Mouse (Mus musculus) retina, postnatal 1 day (tissue): ENCODE results near the gene Pkd1l3.

ENCODE experiments used
- DNase-seq: peaks from one replicate; pipeline ENCODE4 v3.0.0-alpha.2; 2012

Pkd1l3 gene

DNA sequence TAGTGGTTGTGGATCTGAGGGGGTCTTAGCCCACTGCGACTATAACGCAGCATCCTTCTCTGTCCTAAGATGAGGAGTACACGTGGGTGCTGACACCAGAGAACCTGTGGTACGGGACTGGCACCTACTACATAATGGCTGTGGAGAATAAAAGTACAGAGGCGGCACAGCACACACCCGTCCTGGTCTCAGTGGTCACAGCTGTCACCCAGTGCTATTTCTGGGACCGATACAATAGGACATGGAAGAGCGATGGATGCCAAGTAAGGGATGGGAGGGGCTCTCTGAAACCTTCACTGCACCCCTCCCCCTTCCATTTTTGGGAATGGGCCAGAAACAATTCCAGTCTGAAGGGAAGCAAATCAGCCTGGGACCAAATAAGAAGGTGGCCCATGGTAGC is 20.8 kb downstream of the Pkd1l3 start:
- DNase-seq = no peak

DNA sequence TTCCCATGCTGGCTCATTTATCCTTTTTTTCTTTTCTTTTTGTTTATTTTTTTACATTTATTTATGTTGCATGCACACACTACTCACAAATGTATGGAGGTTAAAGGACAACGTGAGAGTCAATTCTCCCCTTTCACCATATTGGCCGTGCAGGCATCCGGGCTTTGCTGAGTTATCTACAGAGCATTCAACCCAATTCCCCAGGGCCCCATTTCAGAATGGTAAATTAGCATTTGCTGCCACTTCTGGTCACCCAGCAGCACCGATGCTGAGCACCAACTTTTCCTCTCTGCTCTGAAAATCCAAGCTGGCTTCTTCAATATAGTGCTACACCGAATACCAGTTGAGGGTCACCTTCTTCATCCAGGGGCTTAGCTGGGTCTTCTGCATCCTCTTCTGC is 24.5 kb downstream of the Pkd1l3 start:
- DNase-seq = no peak

DNA sequence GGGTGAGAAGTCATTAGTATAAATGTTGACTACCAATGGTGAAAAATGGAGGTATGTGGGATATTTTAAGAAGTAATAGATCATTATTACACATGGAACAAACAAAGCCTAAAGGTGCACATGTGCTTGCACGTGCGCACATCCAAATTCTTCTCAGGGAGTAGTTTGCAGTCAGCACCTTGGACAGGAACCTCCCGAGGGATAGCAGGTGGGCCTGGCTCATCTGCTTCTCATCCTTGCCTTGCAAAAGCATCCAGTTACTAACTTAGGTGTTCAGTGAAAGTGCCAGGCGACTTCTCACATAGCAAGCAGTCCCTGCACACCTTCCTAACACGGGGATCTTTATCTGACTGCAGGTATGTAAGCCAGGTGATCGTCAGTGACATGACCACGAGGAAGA is 26.1 kb downstream of the Pkd1l3 start:
- no peak for DNase-seq

DNA sequence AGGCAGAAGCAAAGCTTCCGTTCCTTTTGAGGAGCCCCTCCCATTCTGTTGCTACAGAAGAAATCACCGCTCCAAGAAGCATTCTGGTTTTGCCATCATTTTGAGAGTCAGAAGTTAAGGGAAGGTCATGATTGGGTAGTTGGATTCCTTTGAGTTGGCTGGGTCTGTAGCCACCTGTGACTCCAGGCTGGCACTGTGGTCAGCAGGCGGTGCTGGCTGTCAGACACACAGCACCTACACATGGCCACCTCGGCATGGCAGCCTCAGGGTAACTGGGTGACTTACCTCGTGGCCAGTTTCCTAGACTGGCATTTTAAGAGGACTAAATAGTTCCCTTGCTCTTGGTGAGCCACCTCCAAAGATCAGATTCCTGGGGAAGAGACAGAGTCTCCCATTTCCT is 26.9 kb downstream of the Pkd1l3 start:
- DNase-seq = no peak

DNA sequence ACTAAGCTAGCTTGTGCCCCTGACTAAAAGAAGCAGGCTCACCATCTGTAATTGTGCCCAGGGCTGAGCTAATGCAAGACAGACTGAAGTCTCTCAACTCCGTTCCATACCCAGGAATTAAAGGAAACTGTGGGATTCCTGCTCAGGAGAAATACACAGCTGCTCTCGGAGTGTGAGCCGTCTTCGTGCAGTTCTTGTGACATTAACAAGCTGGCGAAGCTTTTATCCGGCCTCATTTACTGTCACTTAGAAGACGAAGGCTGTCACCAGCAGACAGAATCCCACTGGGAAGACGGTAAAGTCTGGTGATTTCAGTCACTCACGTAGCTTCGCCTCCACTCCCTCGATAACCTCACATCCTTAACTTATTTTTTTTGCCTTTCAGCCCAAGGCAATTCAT is 33.0 kb downstream of the Pkd1l3 start:
- no peak for DNase-seq

DNA sequence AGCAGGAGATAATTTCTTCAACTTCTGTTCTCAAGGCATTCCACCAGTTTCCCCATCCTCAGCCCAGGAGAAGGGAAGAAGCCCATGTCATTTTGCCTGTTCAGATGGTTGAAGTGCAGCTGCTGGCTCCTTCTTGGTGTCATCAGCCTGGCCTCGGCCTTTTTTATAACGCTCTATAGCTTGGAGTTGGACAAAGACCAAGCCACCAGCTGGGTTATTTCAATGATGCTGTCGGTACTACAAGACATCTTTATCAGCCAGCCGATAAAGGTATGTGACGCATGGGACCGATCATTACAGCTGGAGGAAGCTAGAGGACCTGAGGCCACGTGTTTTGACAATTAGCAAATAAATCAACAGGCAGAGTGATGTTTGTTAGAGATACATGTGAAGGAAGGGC is 34.2 kb downstream of the Pkd1l3 start:
- no peak for DNase-seq

DNA sequence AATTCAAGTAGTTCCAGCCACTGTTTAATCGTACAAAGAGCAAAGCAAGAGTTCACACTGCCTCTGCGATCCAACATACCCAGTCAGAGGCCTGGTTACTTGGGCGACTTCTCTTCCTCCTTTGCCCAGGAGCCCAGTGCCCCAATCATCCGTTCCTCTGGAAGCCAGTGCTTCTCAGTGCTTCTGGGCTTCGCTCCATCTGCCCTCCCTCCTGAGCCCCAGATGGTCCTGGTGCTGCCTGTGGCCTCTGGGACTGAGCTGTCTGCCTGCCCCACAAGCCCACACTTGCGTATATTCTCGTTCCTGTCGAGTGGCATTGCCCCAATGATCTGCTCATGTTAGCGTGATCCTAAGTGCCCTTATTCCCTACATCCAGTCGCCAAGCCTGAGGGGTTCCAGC is 36.5 kb downstream of the Pkd1l3 start:
- DNase-seq = peak; percentile 32

DNA sequence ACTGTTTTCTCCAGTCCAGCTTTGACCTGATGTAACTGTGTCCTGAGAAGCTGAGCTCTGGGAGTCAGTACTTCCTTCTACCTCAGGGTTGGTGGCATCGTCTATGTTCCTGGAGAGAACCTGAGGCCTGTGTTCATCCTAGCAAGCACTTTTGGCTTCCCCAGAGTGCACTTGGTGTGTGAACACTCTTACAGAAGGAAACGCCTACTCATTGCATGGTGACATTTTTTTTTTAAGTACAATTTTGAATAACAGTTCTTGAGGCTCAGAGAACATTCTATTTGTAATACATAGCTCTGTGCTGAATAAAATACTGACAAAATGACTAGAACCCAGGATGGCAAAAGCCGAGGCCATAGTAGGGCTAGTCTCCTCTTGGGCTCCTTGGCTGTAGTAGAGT is 42.5 kb downstream of the Pkd1l3 start:
- DNase-seq = no peak

DNA sequence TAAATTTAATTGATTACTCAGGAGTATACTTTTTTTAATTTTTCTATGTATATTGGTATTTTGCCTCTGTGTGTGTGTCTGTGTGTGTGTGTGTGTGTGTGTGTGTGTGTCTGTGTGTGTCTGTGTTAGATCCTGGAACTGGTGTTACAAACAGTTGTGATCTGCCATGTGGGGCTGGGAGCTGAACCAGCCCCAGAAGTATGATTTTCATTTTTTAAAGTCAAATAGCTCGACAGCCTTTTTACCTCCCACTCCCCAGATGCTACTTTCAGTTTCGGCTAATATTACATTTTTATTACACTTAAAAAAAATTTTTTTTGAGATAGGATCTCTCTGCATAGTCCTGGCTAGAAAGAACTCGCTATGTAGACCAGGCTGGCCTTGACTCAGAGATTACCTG is 48.0 kb downstream of the Pkd1l3 start:
- DNase-seq = no peak

DNA sequence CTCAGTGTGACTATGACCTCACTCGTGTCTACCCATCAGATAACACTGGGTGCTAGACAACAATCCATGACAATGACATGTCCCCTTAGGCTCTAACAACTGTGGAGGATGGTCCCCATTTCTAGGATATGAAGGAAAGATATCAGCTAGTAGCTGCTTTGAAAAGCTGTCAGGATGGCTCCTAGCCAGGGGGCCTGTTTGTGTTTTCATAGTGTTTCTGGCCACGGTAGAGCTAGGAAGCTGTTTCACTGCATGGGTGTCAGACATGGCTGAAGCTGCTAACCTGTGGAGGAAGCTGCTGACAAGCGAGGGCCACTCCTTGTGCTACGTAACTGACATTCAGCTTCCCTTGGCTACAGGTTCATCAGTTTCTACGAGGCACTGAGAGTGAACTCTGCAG is 52.3 kb downstream of the Pkd1l3 start:
- no peak for DNase-seq

DNA sequence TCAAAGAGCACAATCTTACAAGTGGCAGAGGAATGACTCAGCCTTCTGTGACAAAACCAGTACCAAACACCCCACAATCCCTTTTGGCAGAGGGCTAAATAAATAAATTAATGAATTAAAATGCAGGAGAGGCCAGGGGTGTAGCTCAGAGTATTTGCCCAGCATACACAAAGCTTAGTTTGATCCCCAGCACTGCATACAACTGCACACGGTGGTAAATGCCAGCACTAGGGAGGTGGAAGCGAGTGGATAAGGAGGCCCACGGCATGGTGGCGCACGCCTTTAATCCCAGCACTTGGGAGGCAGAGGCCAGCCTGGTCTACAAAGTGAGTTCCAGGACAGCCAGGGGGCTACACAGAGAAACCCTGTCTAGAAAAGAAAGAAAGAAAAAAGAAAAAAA is 58.3 kb downstream of the Pkd1l3 start:
- DNase-seq = no peak

DNA sequence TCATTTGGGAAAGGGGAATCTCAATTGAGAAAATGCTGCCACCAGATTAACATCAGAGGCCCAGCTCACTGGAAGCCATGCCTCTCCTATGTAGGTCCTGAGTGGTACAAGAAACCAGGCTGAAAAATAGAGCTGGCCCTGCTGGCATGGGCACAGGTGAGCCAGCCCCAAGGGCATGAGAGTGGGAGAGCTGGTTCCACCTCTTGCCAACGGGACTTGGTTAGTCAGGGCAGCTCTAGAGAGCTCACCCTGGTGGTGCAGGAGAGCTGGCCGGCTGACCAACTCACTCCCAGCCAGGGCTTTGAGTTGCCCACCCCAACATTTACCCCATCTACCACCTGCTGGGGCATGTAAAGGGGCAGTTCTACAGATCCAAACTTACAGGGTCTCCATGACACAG is 59.3 kb downstream of the Pkd1l3 start:
- no peak for DNase-seq

DNA sequence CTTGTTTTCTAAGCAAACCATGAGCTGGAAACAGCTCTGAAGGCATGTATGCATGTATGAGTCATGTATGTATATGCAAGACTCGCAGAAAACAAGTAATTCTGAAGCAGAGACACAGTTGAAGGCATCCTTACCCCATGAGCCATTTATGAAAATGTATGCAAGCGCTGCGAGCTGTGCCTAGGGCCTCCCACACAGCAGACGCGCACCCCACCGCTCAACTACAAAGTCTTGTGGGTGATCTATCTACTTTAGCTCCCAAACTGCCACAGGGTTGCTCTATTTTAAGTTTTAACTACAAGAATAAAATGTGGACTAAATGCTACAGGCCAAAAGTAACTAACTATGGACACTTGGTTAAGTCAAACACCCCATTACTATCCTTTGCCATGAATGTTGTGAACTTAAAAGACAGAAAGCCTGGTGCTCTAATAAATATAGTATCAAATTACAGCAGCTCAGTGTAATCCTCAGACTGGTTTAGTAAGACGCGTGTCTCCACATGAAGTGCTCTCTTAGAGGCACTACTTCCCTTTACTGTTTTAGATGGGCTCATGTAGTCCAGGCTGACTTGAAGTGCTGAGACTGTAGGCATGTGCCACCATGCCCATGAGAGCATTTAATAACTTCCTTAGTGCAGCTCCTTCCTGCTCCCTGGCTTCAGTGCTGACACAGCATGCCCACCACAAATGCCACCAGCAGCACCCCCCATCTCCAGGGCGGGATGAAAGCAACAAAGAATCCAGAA is 61.8 kb downstream of the Pkd1l3 start:
- DNase-seq = no peak

DNA sequence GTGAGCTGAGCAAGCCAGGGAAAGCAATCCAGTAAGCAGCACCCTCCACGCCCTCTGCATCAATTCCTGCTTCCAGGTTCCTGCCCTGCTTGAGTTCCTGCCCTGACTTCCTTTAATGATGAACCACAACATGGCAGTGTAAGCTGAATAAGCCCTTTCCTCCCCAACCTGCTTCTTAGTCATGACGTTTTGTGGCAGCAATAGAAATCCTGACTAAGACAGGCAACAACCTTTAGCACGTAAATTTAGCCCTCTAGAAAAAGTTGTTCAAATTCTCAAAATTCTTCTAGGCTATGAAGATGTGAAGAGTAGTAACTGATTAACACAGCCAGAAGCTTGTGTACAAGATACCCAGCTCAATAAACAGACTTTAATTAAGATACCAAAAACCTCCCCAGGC is 67.2 kb downstream of the Pkd1l3 start:
- DNase-seq = no peak

DNA sequence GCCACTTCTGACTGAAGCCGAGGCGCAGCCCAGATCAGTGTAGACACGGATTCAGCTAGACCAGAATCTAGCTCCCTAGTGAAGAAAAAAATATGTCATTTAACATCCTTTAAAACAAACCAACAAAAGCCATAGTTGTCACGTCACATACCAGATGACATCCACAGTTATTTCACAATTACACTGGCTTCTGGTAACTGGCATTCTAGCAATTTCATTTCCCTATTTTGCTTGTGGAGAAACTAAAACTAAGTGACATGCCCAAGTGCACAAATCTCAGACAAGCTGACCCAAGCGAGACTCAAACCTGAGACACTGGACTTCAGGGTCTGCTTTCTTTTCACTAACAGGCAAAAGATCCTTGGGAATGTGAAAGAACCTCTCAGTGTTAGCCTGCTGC is 67.8 kb downstream of the Pkd1l3 start:
- no peak for DNase-seq

DNA sequence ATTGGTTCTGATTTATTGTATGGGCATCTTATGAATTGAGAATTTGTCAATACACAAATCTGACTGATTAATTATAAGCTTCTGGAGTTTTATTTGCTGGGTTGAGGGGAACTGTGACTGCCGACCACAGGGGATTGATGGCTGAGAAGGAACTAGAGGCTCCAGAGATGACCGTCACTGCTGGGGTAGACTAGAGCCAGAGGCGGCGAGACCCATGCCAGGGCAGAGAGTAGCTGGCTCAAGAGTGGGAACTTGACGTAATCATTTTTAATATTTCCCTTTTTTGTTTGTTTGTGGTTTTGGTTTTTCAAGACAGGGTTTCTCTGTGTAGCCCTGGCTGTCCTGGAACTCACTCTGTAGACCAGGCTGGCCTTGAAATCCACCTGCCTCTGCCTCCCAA is 72.9 kb downstream of the Pkd1l3 start:
- no peak for DNase-seq

DNA sequence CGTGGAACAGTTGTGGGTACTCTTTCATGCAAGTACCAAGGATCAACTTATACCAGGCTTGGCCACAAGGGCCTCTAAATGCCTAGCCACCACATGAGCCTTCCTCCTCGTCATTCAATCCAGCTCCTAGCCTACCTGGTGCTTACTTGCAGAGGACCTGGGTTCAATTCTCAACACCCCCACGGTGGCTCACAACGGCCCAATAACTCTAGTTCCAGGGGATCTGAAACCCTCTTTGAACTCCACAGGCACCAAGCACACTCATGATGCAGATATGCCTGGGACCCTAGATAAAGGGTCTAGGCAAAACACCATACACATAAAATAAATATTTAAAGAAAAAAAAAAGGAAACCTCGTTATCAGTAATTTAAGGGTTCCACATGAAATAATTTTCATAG is 77.5 kb downstream of the Pkd1l3 start:
- DNase-seq = peak; percentile 38

DNA sequence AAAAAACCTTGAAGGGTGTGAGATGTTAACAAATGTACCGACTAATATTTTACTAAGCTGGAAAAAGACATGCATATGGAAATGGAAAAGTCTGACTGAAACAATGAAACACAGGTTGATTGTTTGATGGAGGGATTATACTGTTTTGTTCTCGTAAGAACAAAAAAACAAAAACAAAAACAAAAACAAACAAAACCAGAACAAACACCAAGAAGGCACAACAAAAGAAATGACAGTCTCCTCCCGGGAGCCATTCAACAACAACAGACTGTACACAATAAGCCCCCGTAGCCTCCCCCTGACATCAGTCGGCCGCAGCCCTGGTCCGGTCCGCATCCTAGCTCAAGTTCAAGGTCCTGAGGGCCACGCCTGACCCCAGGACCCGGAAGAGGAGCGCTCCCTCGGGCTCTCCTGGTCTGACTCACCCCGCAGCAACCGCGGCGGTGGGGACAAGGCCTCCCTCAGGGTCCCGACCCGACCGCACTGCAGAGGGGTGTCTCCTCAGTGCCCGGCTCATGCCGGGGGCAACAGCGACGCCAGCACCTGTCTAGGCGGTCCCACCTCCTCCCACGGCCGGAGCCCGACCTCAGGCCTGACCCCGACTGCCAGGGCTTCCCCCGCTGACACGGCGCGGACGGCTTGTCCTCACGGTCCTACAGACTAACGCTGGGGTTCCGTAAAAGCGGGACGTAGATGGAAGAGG is 78.3 kb downstream of the Pkd1l3 start:
- DNase-seq = no peak

DNA sequence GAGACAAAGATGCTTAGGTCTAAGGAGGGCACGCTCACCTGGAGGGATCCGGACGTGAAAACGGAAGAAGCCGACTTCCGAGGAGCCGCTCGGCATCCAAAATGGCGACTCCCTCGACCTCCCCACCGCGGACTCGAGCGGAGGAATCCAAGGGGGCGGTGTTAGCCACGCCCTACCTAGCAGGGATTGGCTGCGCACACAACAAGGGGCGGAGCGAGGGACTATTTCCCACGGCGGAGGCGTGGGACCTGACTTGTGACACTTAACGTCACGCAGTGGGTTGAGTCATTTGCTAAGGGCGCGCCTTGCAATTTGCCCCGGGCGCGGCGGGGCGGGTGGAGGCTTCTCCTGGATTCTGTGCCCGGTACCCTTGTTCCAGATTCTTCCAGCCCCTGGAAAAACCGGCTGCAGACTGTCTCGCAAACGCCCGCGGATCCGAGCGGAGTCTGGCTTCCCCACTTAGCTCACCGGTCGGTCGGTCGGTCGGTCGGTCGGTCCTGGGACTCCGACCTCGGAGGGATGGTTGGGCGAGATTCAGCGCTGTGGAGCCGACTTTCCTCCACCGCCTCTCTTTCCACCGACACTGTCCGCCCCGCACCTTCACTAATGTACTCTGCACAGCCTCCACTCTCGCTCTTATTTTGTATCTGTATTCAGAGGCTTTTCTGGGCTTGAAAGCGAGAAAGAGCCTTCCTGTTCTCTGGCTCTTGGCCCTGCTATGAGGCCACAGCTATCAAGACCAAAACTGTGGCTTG is 79.0 kb downstream of the Pkd1l3 start, which contains the start of gene Ist1:
Ist1 (minus strand) TSS at position 115 of the 755 bp plus-strand sequence.
- peak; percentile 99 for DNase-seq

DNA sequence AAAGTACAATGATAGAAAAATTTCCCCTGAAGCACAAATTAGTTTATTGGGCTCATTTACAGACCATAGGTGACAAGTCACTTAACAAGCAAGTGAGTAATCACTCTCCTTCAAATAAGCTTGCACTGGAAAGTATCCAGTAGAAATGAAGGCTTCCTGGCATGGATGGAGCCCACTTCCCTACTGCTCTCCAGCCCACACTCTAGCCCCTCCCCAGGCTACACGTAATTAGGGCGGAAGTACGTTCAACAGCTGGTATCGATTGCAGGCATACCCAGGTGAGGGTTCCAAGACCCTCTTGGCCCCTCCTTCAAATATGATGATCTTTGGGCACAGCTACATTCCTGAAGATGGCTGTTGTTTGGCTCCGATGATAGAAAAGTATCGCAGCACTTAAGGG is 79.8 kb downstream of the Pkd1l3 start:
- peak; percentile 11 for DNase-seq

DNA sequence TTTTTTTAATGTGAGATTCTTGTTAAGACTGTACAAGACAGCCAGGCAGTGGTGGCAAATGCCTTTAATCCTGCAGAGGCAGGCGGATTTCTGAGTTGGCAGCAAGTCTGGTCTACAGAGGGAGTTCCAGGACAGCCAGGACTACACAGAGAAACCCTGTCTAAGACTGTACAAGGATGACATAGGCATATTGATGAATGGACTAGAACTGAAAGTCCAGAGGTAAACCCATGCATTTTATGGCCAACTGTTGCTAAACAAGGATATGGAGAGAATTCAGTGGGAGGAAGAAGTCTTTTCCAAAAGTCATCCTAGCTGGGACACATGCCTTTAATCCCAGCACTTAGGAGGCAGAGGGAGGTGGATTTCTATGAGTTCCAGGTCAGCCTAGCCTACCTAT is 83.4 kb downstream of the Pkd1l3 start:
- DNase-seq = no peak

DNA sequence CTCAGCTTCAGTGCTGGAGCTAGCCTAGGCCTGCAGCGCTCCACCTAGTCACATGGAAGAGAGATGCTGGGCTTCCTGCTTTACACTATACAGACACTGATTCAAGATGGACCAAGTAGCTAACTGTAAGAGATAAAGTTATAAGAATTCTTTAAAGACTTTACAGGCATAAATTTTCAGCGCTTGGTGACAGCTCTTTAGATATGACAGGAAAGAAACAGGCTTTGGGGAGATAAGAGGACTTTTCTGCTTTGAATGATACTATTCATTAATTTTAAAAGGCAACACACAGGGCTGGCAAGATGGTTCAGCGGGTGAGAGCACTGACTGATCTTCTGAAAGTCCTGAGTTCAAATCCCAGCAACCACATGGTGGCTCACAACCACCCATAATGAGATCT is 84.2 kb downstream of the Pkd1l3 start:
- no peak for DNase-seq

DNA sequence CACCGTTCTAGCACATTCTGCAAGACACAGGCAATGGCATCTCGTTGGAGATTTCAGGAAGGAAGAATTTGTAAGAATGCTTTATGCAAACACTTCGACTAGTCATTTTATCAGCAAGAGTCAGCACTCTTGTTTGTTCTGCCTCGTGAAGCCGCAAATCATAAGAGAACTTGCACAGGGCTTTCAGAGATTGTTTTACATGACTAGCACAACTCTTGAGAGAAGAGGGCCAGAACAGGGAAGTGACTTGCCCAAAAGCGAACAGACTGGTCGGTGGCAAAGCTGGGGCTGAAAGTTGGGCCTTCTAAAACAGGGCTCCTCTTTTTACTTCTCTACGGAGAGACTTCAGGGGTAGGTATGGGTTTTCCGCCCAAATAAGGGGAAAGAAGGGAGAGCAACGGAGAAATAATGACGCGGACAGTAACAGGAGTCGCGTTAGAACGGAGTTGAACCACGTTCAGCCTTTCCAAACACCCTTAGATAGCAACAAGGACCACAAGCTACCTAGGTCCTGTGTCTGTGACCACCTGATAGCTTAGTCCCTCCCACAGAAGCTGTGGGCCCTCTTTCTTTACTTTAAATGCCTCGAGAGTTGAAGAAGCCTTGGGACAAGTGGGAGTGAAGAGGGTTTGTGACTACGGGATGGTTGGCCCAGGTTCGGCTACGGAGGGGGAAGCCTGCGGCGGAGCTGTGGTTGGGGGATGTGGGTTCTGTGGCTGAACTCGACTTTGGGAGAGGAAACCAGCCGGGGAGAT is 90.4 kb downstream of the Pkd1l3 start:
- no peak for DNase-seq
